Mouse (Mus musculus): Measurements from ENCODE around the gene Shkbp1. TPM values are rescaled to one million over a fixed set of nuclear protein-coding genes. Genes with fewer than 3 reads are reported as not detected.

Shkbp1 gene
- total RNA-seq, 2 experiments from 2014 or later: 2.3 to 2.8 TPM

DNA sequence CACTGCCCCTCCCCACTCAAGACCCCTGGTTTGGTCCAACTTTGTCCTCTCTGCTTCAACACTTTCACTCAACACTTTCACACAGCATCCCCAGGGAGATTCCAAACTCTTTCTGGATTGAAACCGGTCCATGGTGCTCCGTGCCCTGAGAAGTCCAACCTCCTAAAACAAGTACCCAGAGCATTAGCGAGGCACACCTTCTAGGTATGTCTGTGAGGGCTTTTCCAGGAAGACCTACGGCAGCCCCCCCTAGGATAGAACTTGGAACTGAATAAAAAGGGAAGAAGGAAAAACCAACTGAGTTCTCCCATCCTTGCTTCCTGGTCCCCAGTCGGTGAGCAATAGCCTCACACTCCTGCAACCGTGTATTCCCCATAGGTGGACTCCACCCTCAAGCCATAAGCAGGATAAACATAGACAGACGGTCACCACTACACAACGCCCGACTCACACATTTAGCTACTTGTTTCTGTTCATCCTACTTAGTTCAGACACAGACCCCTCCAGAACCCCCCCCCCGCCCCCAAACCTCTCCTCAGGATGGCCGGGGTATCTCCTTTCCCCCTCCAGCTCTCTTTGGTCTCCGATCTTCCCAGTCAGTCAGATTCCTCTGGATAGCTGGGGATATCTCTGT lies 44.1 kb downstream of the Shkbp1 start:
- Histone ChIP-seq H3K4me3 (no peak overlapping the region), H3K27ac (no peak overlapping the region)
- no peak for TF ChIP-seq CTCF (IDR thresholded peaks at IDR 0.05)
- DNase-seq: no peak
- intact Hi-C loops (cut with DNase I): no loop called here

DNA sequence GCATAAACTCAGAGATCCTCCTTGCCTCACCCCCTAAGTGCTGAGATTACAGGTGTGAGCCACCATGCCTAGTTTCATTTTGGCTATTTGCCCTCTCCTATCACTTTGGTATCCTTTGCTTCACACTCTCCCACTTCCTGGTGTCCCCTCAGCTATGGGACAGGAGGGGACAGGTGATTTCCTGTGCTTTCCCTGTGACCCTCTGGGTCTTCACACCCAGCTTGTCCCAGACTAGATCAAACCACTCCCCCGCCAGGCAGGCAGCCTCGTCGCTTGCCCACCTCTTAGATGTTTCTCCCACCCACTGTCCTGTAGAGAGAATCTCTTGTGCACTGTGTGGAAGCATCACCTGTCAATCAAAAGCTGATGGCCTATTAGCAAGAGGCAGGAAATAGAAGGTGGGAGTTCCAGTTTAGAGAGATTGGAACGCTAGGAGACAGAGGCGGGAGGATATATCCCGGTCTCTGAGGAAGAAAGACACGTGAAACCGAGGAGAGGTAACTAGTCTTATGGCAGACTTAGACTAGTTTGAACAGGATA lies 44.8 kb downstream of the Shkbp1 start:
- no peak for DNase-seq
- H3K27ac ChIP-seq: peak overlapping the region; percentile 32; the same call in 1 of the 2 replicates
- intact Hi-C loops (cut with DNase I): no loop called here
- no peak overlapping the region for H3K4me3 ChIP-seq
- no peak for TF ChIP-seq CTCF (IDR thresholded peaks at IDR 0.05)

DNA sequence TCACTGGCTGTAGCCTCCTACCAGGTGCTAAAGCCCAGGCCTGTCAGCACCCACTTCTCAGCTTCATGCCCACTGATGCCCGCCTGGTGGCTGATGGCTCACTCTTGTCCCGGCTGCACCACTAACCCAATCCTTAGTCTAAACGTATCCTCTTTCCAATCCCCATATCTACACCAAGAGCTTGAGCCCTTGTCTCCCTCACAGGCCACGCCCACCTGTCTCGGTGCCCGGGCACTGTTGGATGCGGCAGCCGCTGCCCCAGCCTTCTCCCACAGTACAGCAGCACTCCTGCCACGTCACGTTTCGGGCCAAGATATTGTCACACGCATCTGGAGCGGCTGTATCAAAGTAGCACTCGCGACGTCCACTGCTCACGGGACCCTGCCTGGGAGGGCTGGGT lies 45.5 kb downstream of the Shkbp1 start:
- Histone ChIP-seq H3K27ac (peak overlapping the region; percentile 32; the same call in 1 of the 2 replicates), H3K4me3 (peak overlapping the region; percentile 53)
- peak; percentile 74 for DNase-seq
- no peak for TF ChIP-seq CTCF (IDR thresholded peaks at IDR 0.05)
- intact Hi-C loops (cut with DNase I): no loop called here

DNA sequence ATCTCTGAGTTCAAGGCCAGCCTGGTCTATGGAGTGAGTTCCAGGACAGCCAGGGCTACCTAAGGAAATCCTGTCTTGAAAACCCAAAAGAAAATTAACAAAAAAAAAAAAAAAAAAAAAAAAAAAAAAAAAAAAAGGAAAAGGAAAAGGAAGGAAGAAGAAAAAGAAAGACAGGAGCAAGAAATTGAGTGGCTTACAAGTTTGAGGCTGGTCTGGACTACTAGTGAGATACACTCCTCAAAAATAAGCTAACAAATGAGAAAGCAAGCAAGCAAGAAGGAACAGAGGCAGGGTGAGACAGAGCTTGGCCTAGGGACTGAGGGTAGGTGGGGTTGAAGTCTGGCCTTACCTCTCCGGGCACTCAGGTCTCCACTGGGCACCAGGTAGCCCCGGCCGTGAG lies 46.0 kb downstream of the Shkbp1 start:
- TF ChIP-seq CTCF (IDR thresholded peaks at IDR 0.05): no peak
- DNase-seq: no peak
- no peak overlapping the region for H3K4me3 ChIP-seq
- intact Hi-C loops (cut with DNase I): no loop called here
- peak overlapping the region; percentile 32; the same call in 1 of the 2 replicates for H3K27ac ChIP-seq

DNA sequence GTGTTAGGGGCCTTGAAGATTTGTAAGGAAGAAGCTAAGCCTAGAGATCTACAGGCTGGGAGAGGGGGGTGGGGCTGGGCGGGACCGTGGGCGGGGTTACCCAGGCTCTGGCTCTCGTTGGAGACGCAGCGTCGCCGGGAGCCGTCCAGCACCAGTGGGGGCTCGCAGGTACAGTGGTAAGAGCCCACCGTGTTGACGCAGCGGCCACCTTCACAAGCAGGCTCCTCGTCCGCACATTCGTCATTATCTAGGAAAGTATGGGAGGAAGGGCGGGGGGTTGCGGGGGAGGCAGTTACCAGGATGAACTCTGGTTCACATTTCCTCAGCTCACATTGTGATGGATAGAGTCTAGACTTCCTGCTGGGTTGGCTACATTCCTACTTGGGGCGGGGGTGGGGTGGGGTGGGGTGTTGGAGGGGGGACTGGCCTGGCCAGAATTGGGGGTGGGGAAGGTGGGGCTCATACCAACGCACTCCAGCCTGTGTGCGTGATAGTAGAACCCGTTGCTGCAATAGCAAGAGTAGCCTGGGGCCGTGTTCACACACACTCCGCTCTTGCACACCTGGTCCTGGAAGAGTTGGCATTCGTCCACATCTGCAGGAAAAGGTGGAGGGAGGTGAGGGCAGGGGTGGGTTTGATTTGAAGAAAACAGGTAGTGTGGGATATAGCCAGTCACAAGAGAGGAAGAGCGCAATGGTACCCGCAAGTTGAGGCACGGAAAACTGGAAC lies 46.8 kb downstream of the Shkbp1 start:
- DNase-seq: no peak
- intact Hi-C loops (cut with DNase I): no loop called here
- Histone ChIP-seq H3K4me3 (0 out of 2 replicates have a peak overlapping the region, but pooled peaks have one; percentile 26), H3K27ac (peak overlapping the region; percentile 43; the same call in 1 of the 2 replicates)
- TF ChIP-seq CTCF (IDR thresholded peaks at IDR 0.05): no peak

DNA sequence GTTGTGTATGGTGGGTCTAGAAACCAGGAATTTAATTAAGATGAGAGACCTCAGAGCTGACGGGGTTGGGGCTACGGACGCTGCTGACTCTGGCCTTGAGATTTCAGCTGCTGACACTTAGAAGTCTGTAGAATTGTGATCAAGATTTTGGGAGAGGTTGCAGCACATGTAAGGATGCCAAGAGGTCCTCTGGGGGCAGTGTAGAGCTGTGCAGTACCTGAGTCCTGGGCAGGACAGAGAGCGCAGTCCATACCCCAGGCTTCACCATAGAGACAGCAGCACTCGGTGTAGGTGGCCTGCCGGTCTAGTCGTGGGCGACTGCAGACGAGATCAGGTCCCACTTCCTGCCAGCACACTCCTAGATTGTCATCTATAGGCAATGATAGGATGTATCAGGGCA lies 48.3 kb downstream of the Shkbp1 start:
- DNase-seq: no peak
- H3K27ac ChIP-seq: no peak overlapping the region
- intact Hi-C loops (cut with DNase I): no loop called here
- TF ChIP-seq CTCF (IDR thresholded peaks at IDR 0.05): peak; percentile 24; the same call in 1 of the 2 replicates
- no peak overlapping the region for H3K4me3 ChIP-seq

DNA sequence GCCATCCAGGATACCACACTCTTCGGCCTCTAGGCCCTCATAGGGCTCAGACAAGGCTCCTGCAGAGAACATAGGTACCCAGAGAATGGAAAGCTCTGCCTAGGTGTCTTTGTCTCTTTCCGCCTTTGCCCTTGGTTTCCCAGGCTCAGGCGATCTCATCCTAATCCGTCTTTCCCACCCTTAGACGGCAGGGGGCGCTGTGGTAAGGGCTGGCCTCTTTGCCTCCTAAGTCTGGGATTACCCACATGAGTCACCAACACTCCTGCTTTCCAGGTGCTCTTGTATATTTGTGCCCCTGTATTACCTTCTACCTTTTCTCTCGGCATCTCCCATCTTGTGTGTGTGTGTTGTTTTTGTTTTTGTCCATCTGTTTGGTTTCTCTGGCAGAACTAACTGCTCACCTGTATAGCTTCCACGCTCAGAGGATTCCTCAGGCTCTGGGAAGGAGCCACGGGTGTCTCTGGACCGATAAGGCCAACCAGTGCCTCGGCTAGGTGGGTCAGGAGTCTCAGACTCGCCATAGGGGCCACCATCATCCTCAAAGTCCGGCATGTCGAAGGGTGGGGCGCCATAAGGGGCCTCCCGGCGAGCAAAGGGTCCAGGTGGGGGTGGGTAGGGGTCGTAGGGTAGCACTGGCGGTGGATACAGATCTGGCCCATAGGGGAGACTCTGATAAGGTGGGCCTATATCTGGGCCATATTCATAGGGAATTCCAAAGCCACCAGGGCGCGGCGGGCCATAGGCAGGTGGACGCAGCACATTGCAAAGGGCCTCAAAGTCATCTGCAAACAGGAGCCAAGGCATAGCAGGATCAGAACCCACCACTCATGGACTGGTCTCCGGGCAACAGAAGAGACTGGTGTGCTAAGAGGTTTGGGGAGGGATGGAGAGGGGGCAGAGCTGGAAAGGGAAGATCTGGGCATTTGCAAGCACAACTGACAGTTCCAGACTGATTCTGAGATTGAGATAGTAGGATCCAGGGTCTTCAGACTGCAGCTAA lies 49.4 kb downstream of the Shkbp1 start:
- peak; percentile 67 for TF ChIP-seq CTCF (IDR thresholded peaks at IDR 0.05)
- DNase-seq: peak; percentile 64
- Histone ChIP-seq H3K27ac (no peak overlapping the region), H3K4me3 (no peak overlapping the region)
- intact Hi-C loops (cut with DNase I): no loop called here

DNA sequence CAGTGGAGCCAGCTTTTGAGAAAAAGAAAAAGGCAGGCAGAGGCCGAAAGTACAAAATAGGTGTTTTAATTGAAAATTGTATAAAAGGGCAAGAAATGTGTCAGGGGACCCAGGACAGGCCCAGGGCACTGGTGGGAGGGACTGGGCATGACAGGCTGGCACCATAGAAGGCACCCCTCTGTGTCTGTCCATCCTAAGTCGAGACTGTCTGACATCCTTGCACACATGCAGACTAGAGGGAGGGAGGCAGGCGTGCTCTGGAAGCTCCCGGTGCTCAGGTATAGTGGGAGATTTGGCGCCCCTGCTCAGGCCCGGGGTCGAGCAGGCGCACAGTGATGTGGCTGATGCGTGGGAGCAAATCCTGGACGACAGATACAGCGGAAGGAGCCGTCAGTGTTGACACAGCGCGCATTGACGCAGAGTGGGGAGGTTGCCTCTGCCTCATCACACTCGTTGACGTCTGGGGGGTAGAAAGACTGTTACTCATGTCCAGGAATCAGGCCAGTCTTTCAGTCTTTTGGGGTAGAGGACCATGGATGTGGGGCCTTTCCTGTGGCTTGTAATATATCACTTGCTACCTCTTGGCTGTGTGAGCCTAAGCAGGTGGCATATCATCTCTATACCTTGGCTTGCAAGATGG lies 50.6 kb downstream of the Shkbp1 start:
- no peak for DNase-seq
- no peak overlapping the region for H3K4me3 ChIP-seq
- intact Hi-C loops (cut with DNase I): no loop called here
- H3K27ac ChIP-seq: peak overlapping the region; percentile 59
- no peak for TF ChIP-seq CTCF (IDR thresholded peaks at IDR 0.05)

DNA sequence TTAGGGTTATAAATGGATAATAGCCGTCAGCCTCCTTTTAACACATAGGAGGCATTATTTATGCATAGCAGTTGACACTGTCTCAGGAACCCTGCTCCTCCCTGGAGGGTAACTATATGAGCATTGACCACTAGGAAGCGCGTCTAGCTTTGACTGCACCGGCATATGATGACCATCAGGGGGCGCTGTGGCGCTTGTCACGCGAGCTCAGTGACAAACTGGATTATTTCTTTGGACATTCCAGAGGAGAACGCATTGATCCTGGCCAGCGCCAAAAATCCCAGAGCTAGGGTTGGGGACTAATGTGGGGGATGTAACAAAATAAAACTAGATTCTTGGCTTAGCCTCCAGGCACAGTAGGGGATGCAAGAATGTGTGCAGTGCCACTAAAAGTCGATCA lies 53.6 kb downstream of the Shkbp1 start:
- H3K27ac ChIP-seq: no peak overlapping the region
- intact Hi-C loops (cut with DNase I): loop anchor here (1.0 kb wide), 2 partner anchors 27 to 82 kb away; no protein-coding TSS in a partner anchor
- DNase-seq: peak; percentile 79
- TF ChIP-seq CTCF (IDR thresholded peaks at IDR 0.05): no peak; the same call in 1 of the 2 replicates
- H3K4me3 ChIP-seq: no peak overlapping the region

DNA sequence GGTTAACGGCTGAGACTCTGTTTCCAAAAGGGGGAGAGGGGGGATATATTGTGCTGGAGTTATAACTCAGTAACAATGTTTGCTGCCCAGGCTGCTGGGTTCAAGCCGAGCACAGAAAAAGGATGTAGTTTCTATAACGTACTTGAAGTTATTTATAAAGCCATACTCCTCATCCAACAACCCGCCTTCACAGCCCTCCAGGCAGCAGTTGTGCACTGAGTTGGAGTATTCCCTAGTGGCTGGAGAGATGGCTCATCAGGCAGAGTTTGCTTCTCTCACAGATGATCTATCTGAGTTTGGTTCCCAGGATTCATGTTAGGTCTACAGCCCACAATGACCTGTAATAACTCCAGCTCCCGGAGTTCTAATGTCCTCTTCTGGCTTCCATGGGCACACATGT lies 55.0 kb downstream of the Shkbp1 start:
- intact Hi-C loops (cut with DNase I): no loop called here
- DNase-seq: no peak
- TF ChIP-seq CTCF (IDR thresholded peaks at IDR 0.05): no peak
- Histone ChIP-seq H3K27ac (no peak overlapping the region), H3K4me3 (no peak overlapping the region)

DNA sequence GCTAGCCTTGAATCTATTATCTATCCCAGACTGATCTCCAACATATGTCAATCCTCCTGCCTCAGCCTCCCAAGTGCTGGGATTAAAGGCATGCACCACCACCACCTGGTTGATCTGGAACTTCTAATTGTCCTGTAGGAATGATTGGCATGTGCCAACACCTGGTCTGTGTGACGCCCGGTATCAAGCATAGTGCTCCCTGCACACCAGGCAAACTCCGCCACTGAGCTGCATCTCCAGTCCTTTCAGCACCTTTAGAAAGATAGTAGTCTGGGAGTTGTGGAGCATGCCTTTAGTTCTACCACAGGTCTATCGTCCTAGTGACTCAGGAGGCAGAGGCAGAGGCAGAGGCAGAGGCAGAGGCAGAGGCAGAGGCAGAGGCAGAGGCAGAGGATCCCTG lies 55.5 kb downstream of the Shkbp1 start:
- no peak overlapping the region for H3K27ac ChIP-seq
- intact Hi-C loops (cut with DNase I): no loop called here
- TF ChIP-seq CTCF (IDR thresholded peaks at IDR 0.05): no peak
- H3K4me3 ChIP-seq: no peak overlapping the region
- no peak for DNase-seq

DNA sequence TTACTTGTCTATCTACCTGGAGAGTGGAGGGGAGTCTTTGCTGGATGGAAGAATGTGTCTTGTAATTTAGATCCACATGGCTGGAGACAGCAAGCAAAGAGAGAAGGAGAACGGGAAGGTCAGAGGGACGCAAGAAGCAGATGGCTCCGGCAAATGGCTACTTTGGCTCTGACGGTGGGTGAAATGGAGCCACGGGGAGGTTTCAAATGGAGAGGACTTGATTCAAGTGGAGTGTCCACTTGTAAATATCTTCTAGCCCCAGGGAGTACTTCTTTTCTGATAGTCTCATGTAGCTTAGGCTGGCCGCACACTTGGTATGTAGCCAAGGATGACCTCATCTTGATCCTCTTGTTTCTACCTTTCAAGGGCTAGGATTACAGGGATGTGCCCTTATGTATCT lies 57.0 kb downstream of the Shkbp1 start:
- no peak for TF ChIP-seq CTCF (IDR thresholded peaks at IDR 0.05)
- DNase-seq: no peak
- intact Hi-C loops (cut with DNase I): no loop called here
- Histone ChIP-seq H3K4me3 (no peak overlapping the region), H3K27ac (no peak overlapping the region)

Measured in gastrocnemius, adult 2 months (tissue).